Mouse (Mus musculus): ENCODE measurements at regions not wholly inside any gene's neighbourhood (a gene's known extent, or its start where the extent isn't known, plus 50 kb on each side); places are given as distances from the start of the nearest gene placed in this dataset.

DNA sequence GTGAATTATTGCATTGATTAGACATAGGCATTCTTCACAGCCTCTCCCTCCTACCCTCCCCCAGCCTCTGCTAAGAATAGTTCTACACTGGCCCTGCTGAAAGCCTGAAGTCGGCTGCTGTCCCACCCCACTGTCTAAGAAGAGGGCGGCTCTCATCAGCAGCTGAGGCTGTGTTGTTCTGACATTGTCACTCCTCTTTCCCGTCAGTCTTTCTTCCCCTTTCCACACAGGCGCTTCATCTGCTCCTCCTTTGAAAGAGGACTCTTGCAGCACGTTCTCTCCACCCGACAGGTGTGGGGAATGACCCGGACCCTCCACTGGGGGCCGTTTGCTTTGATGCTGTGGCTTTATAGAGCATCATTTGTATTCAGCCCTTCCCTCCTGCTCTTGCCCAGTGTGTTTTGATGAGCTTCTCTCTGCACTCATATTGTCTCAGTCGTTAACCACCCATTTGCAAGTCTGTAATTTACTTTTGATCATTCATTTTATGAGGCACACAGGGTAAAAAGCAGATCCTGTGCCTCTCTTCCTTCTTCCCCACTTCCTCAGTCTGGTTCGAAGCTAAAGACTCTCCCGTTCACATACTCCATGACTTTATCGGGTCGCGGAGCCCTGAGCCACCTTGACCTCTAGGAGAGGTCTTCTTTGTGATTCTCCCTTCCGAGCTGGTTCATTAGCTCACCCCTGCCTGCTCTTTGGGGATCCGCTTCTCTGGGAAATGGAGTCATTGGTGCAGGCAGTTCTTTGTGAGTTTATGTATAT is 142.2 kb upstream of the Snx19 start:
- H3K4me2 ChIP-seq (ENCODE audit: low read depth, low read length) = peak overlapping the region; percentile 30; the same call in 1 of the 2 replicates
- ATAC-seq (ENCODE audit: insufficient read depth, low read depth) (peak; percentile 57; the same call in 1 of the 2 replicates), DNase-seq (ENCODE audit: low spot score) (no peak)
- WGBS = 30% methylated on average over 16 of the region's 16 CpGs
- H3K27ac ChIP-seq (ENCODE audit: low read depth) = no peak overlapping the region
- H3K27me3 ChIP-seq (ENCODE audit: control insufficient read depth, insufficient read depth, low read length) = no peaks in the 10 kb centered on the region
- H3K36me3 ChIP-seq (replicated peaks; ENCODE audit: control insufficient read depth, insufficient read depth, low read length) = no peaks in the 10 kb centered on the region
- no peak overlapping the region for H3K4me3 ChIP-seq (ENCODE audit: low read depth, low read length)
- H3K9me3 ChIP-seq (replicated peaks; ENCODE audit: control insufficient read depth, low read length) = no peaks in the 10 kb centered on the region
- no peak for TF ChIP-seq CTCF (IDR thresholded peaks at IDR 0.05; ENCODE audit: low read depth)
- no peak for TF ChIP-seq EP300 (IDR thresholded peaks at IDR 0.05; ENCODE audit: low read depth)
- no peaks in the 10 kb centered on the region for H3K4me1 ChIP-seq (ENCODE audit: control insufficient read depth, insufficient read depth)
- no peak overlapping the region for H3K9ac ChIP-seq (replicated peaks; ENCODE audit: low read depth, low read length)

DNA sequence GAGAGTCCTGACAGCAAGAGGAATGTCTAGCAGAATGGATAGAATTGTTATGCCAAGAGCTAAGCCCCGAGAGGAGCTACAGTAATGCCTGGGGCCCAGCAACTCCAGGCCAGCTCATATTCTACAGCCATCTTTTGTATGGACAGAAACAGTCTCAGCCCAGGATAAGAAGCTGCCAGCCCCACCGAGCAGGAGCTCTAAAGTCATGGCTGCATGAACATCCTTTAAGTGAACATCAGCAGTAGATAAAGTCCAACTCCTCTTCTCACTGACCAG is 141.6 kb upstream of the Snx19 start:
- H3K36me3 ChIP-seq (replicated peaks; ENCODE audit: control insufficient read depth, insufficient read depth, low read length) = no peaks in the 10 kb centered on the region
- TF ChIP-seq CTCF (IDR thresholded peaks at IDR 0.05; ENCODE audit: low read depth) (no peak), EP300 (IDR thresholded peaks at IDR 0.05; ENCODE audit: low read depth) (no peak)
- H3K9ac ChIP-seq (replicated peaks; ENCODE audit: low read depth, low read length) = no peak overlapping the region
- no peak overlapping the region for H3K4me2 ChIP-seq (ENCODE audit: low read depth, low read length)
- H3K27ac ChIP-seq (ENCODE audit: low read depth) = no peak overlapping the region
- no peak overlapping the region for H3K4me3 ChIP-seq (ENCODE audit: low read depth, low read length)
- ATAC-seq (ENCODE audit: insufficient read depth, low read depth) = no peak
- no peaks in the 10 kb centered on the region for H3K4me1 ChIP-seq (ENCODE audit: control insufficient read depth, insufficient read depth)
- no peaks in the 10 kb centered on the region for H3K9me3 ChIP-seq (replicated peaks; ENCODE audit: control insufficient read depth, low read length)
- WGBS = 59% methylated on average over 2 of the region's 2 CpGs
- H3K27me3 ChIP-seq (ENCODE audit: control insufficient read depth, insufficient read depth, low read length) = no peaks in the 10 kb centered on the region
- DNase-seq (ENCODE audit: low spot score) = no peak

DNA sequence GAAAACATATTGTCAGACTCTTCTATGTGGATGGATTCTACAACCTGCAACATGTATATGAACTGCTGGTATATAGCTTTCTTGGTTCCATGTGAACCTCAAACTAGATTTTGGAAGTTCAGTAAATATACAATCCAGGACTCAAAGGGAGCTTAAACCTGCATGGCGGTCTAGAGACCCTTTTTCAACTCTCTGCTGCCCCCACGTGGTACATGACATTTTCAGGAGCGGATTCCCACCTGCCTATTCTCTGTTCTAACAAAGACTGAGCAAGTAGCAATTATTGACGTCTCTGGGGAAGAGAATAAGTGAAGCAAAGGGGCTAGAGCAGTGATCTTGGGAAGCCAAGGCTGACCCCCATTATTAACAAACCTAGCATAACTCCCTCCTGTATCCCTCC is 127.1 kb upstream of the Snx19 start:
- TF ChIP-seq CTCF (IDR thresholded peaks at IDR 0.05; ENCODE audit: low read depth) (peak; percentile 55), EP300 (IDR thresholded peaks at IDR 0.05; ENCODE audit: low read depth) (no peak)
- 16% methylated on average over 4 of the region's 4 CpGs for WGBS

GRCm38 (mm10) chr9:30308281-30308680 is 118.6 kb upstream of the Snx19 start:
- WGBS = 30% methylated on average over 2 of the region's 2 CpGs
- H3K4me2 ChIP-seq (ENCODE audit: low read depth, low read length) = no peak overlapping the region
- H3K4me3 ChIP-seq (ENCODE audit: low read depth, low read length) = no peak overlapping the region
- H3K36me3 ChIP-seq (replicated peaks; ENCODE audit: control insufficient read depth, insufficient read depth, low read length) = no peaks in the 10 kb centered on the region
- no peak overlapping the region for H3K27ac ChIP-seq (ENCODE audit: low read depth)
- TF ChIP-seq CTCF (IDR thresholded peaks at IDR 0.05; ENCODE audit: low read depth) = no peak
- no peak for TF ChIP-seq EP300 (IDR thresholded peaks at IDR 0.05; ENCODE audit: low read depth)
- ATAC-seq (ENCODE audit: insufficient read depth, low read depth) = no peak
- no peak for DNase-seq (ENCODE audit: low spot score)
- no peaks in the 10 kb centered on the region for H3K27me3 ChIP-seq (ENCODE audit: control insufficient read depth, insufficient read depth, low read length)
- H3K9ac ChIP-seq (replicated peaks; ENCODE audit: low read depth, low read length) = no peak overlapping the region
- H3K9me3 ChIP-seq (replicated peaks; ENCODE audit: control insufficient read depth, low read length) = no peaks in the 10 kb centered on the region
- H3K4me1 ChIP-seq (ENCODE audit: control insufficient read depth, insufficient read depth) = 0 out of 2 replicates have a peak, but pooled peaks cover 4% of the 10 kb centered on the region

More for the DNA sequence above, 127.1 kb upstream of the Snx19 start:
- DNase-seq (ENCODE audit: low spot score) (no peak), ATAC-seq (ENCODE audit: insufficient read depth, low read depth) (no peak)
- Histone ChIP-seq H3K4me3 (ENCODE audit: low read depth, low read length) (no peak overlapping the region), H3K4me1 (ENCODE audit: control insufficient read depth, insufficient read depth) (no peaks in the 10 kb centered on the region), H3K4me2 (ENCODE audit: low read depth, low read length) (no peak overlapping the region), H3K9ac (replicated peaks; ENCODE audit: low read depth, low read length) (no peak overlapping the region), H3K9me3 (replicated peaks; ENCODE audit: control insufficient read depth, low read length) (no peaks in the 10 kb centered on the region), H3K27me3 (ENCODE audit: control insufficient read depth, insufficient read depth, low read length) (no peaks in the 10 kb centered on the region), H3K27ac (ENCODE audit: low read depth) (no peak overlapping the region), H3K36me3 (replicated peaks; ENCODE audit: control insufficient read depth, insufficient read depth, low read length) (no peaks in the 10 kb centered on the region)

GRCm38 (mm10) chr9:30313360-30313759 is 113.5 kb upstream of the Snx19 start:
- 79% methylated on average over 1 of the region's 1 CpGs for WGBS
- no peak for DNase-seq (ENCODE audit: low spot score)
- ATAC-seq (ENCODE audit: insufficient read depth, low read depth) = no peak
- no peak overlapping the region for H3K9ac ChIP-seq (replicated peaks; ENCODE audit: low read depth, low read length)
- no peaks in the 10 kb centered on the region for H3K36me3 ChIP-seq (replicated peaks; ENCODE audit: control insufficient read depth, insufficient read depth, low read length)
- H3K4me3 ChIP-seq (ENCODE audit: low read depth, low read length) = no peak overlapping the region
- no peak overlapping the region for H3K27ac ChIP-seq (ENCODE audit: low read depth)
- no peak overlapping the region for H3K4me2 ChIP-seq (ENCODE audit: low read depth, low read length)
- H3K4me1 ChIP-seq (ENCODE audit: control insufficient read depth, insufficient read depth) = peaks cover 12% of the 10 kb centered on the region; the same call in 1 of the 2 replicates
- H3K27me3 ChIP-seq (ENCODE audit: control insufficient read depth, insufficient read depth, low read length) = no peaks in the 10 kb centered on the region
- H3K9me3 ChIP-seq (replicated peaks; ENCODE audit: control insufficient read depth, low read length) = no peaks in the 10 kb centered on the region
- TF ChIP-seq EP300 (IDR thresholded peaks at IDR 0.05; ENCODE audit: low read depth) = no peak
- TF ChIP-seq CTCF (IDR thresholded peaks at IDR 0.05; ENCODE audit: low read depth) = no peak
